In the genomic region with DNA sequence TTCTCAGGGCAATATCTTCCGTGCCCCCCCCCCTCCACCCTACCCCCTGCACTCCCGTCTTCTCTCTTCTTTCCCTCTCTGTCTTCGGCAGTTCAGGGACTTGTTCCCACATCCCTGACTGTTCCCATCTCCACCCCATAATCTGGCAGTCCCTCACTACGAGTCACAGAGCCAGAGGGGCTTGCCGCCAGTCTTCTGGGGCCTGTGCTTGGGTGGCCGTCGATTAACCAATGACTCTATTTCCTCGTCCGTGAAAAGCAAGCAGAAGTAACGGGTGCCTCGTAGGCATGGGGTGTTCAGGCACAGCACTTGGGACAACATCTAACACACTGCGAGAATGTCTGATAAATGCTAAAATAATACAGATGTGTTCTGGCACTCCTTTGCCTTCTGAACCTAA, we compare ENCODE assay signal across 14 mouse cellular contexts.
DNase-seq lines count a peak whose midpoint lies in the region; ATAC-seq and TF ChIP-seq lines count a peak whose summit lies in the region.
"Had no signal": no experiment of that assay in that cellular context is flagged by ENCODE, and none has a peak within 500 bp of the region (broad histone marks: within the 10 kb centered on the region; RNA-seq: fewer than 3 reads in every experiment).

No protein-coding gene starts in this region.

- H3K4me3 ChIP-seq in forebrain, embryonic 15.5 days, result 0 out of 2 replicates have a peak overlapping the region, but pooled peaks have one; percentile 61
- no peak overlapping the region for H3K4me3 ChIP-seq in forebrain, embryonic 10.5 days
- no peak overlapping the region for H3K4me3 ChIP-seq in liver, postnatal 0 days (ENCODE audit: low read depth, low read length)
- no peak overlapping the region for H3K4me3 ChIP-seq in liver, embryonic 11.5 days (ENCODE audit: low read depth, low read length)
- peak overlapping the region; percentile 67 for H3K4me3 ChIP-seq in heart, embryonic 13.5 days
- H3K4me3 ChIP-seq in midbrain, postnatal 0 days (ENCODE audit: low read depth, low read length), result no peak overlapping the region
- H3K4me3 ChIP-seq: forebrain, embryonic 13.5 days; lung, embryonic 15.5 days; neural tube, embryonic 12.5 days had no signal

- DNase-seq in forebrain, embryonic 10.5 days (ENCODE audit: extremely low spot score, low spot score), result no peak
- DNase-seq in liver, postnatal 0 days, result no peak
- no peak for DNase-seq in liver, embryonic 11.5 days (ENCODE audit: low spot score)
- DNase-seq in midbrain, postnatal 0 days (ENCODE audit: low spot score), result no peak
- DNase-seq in testis, postnatal 14 days (ENCODE audit: low spot score), result no peak
- DNase-seq in frontal cortex, postnatal 36 days (ENCODE audit: low spot score in 2 of 2), result no peak
- DNase-seq: cerebellum, postnatal 25 days; kidney, adult 11 months; layer of hippocampus, postnatal 36 days had no signal

- no peak for TF ChIP-seq EP300 in liver, postnatal 0 days (IDR thresholded peaks at IDR 0.05; ENCODE audit: low read depth)

- ATAC-seq in forebrain, embryonic 15.5 days (replicated peaks), result no peak
- ATAC-seq in liver, postnatal 0 days, result no peak
- no peak for ATAC-seq in liver, embryonic 11.5 days (replicated peaks; ENCODE audit: low FRiP score)
- ATAC-seq in heart, embryonic 13.5 days (ENCODE audit: extremely low read depth, insufficient number of reproducible peaks, low FRiP score, low TSS enrichment), result no peak
- no peak for ATAC-seq in midbrain, postnatal 0 days (ENCODE audit: low FRiP score)
- ATAC-seq: forebrain, embryonic 13.5 days had no signal

- no peaks in the 10 kb centered on the region for H3K9me3 ChIP-seq in forebrain, embryonic 15.5 days
- H3K9me3 ChIP-seq in forebrain, embryonic 10.5 days, result peaks cover under 1% of the 10 kb centered on the region; the same call in 1 of the 2 replicates
- no peaks in the 10 kb centered on the region for H3K9me3 ChIP-seq in liver, postnatal 0 days (ENCODE audit: low read length)
- H3K9me3 ChIP-seq in liver, embryonic 11.5 days (ENCODE audit: control insufficient read depth, low read length), result no peaks in the 10 kb centered on the region
- 0 out of 2 replicates have a peak, but pooled peaks cover 1% of the 10 kb centered on the region for H3K9me3 ChIP-seq in heart, embryonic 13.5 days
- H3K9me3 ChIP-seq in midbrain, postnatal 0 days (ENCODE audit: low read length), result no peaks in the 10 kb centered on the region
- H3K9me3 ChIP-seq: lung, embryonic 15.5 days had no signal

- no peaks in the 10 kb centered on the region for H3K27me3 ChIP-seq in forebrain, embryonic 15.5 days
- H3K27me3 ChIP-seq in forebrain, embryonic 10.5 days (ENCODE audit: poor library complexity, severe bottlenecking), result peaks cover 13% of the 10 kb centered on the region
- H3K27me3 ChIP-seq in liver, postnatal 0 days (ENCODE audit: insufficient read depth, low read length), result no peaks in the 10 kb centered on the region
- H3K27me3 ChIP-seq in liver, embryonic 11.5 days (replicated peaks; ENCODE audit: control insufficient read depth, insufficient read depth, low read length), result no peaks in the 10 kb centered on the region
- H3K27me3 ChIP-seq in heart, embryonic 13.5 days (replicated peaks), result no peaks in the 10 kb centered on the region
- no peaks in the 10 kb centered on the region for H3K27me3 ChIP-seq in midbrain, postnatal 0 days (ENCODE audit: insufficient read depth, low read length)
- H3K27me3 ChIP-seq: forebrain, embryonic 13.5 days; lung, embryonic 15.5 days; neural tube, embryonic 12.5 days had no signal

- H3K4me2 ChIP-seq in forebrain, embryonic 15.5 days (replicated peaks), result peak overlapping the region; percentile 77; the same call in 1 of the 2 replicates
- H3K4me2 ChIP-seq in liver, postnatal 0 days (ENCODE audit: low read depth, low read length), result 0 out of 2 replicates have a peak overlapping the region, but pooled peaks have one; percentile 22
- no peak overlapping the region for H3K4me2 ChIP-seq in liver, embryonic 11.5 days
- peak overlapping the region; percentile 95 for H3K4me2 ChIP-seq in heart, embryonic 13.5 days
- peak overlapping the region; percentile 70 for H3K4me2 ChIP-seq in midbrain, postnatal 0 days (ENCODE audit: low read depth, low read length, poor library complexity, severe bottlenecking)
- H3K4me2 ChIP-seq: lung, embryonic 15.5 days had no signal

- no peak overlapping the region for H3K27ac ChIP-seq in forebrain, embryonic 15.5 days (replicated peaks)
- no peak overlapping the region for H3K27ac ChIP-seq in forebrain, embryonic 10.5 days
- no peak overlapping the region for H3K27ac ChIP-seq in liver, postnatal 0 days (ENCODE audit: low read depth)
- H3K27ac ChIP-seq in liver, embryonic 11.5 days (ENCODE audit: low read depth, low read length), result no peak overlapping the region
- peak overlapping the region; percentile 51 for H3K27ac ChIP-seq in heart, embryonic 13.5 days (replicated peaks)
- H3K27ac ChIP-seq in midbrain, postnatal 0 days (ENCODE audit: low read depth, low read length), result no peak overlapping the region
- H3K27ac ChIP-seq: forebrain, embryonic 13.5 days; lung, embryonic 15.5 days; neural tube, embryonic 12.5 days had no signal

- TF ChIP-seq CTCF in liver, postnatal 0 days (IDR thresholded peaks at IDR 0.05; ENCODE audit: low read depth), result no peak
- no peak for TF ChIP-seq CTCF in midbrain, postnatal 0 days (IDR thresholded peaks at IDR 0.05)

- WGBS in forebrain, embryonic 15.5 days, result 62% methylated on average over 12 of the region's 12 CpGs
- WGBS in forebrain, embryonic 10.5 days, result 88% methylated on average over 12 of the region's 12 CpGs
- WGBS in liver, postnatal 0 days (ENCODE audit: insufficient replicate concordance), result 61% methylated on average over 12 of the region's 12 CpGs
- WGBS in liver, embryonic 11.5 days, result 71% methylated on average over 12 of the region's 12 CpGs
- 61% methylated on average over 12 of the region's 12 CpGs for WGBS in heart, embryonic 13.5 days
- WGBS in midbrain, postnatal 0 days, result 72% methylated on average over 12 of the region's 12 CpGs

- H3K4me1 ChIP-seq in forebrain, embryonic 15.5 days, result peaks cover 25% of the 10 kb centered on the region
- H3K4me1 ChIP-seq in forebrain, embryonic 10.5 days, result peaks cover 20% of the 10 kb centered on the region
- peaks cover 19% of the 10 kb centered on the region for H3K4me1 ChIP-seq in liver, postnatal 0 days (ENCODE audit: insufficient read depth)
- H3K4me1 ChIP-seq in liver, embryonic 11.5 days (replicated peaks; ENCODE audit: control insufficient read depth, insufficient read depth, low read length), result peaks cover 3% of the 10 kb centered on the region; the same call in 1 of the 2 replicates
- peaks cover 45% of the 10 kb centered on the region for H3K4me1 ChIP-seq in heart, embryonic 13.5 days
- peaks cover 17% of the 10 kb centered on the region for H3K4me1 ChIP-seq in midbrain, postnatal 0 days (ENCODE audit: insufficient read depth, low read length)

- no peak overlapping the region for H3K9ac ChIP-seq in forebrain, embryonic 15.5 days (replicated peaks)
- no peak overlapping the region for H3K9ac ChIP-seq in liver, postnatal 0 days (replicated peaks)
- no peak overlapping the region for H3K9ac ChIP-seq in liver, embryonic 11.5 days (ENCODE audit: low read depth, low read length)
- peak overlapping the region; percentile 58; the same call in 1 of the 2 replicates for H3K9ac ChIP-seq in heart, embryonic 13.5 days
- no peak overlapping the region for H3K9ac ChIP-seq in midbrain, postnatal 0 days (replicated peaks; ENCODE audit: low read length, poor library complexity, severe bottlenecking)
- H3K9ac ChIP-seq: forebrain, embryonic 13.5 days; lung, embryonic 15.5 days; neural tube, embryonic 12.5 days had no signal

- no peaks in the 10 kb centered on the region for H3K36me3 ChIP-seq in forebrain, embryonic 15.5 days
- H3K36me3 ChIP-seq in forebrain, embryonic 10.5 days (replicated peaks), result no peaks in the 10 kb centered on the region
- H3K36me3 ChIP-seq in liver, postnatal 0 days (replicated peaks; ENCODE audit: insufficient read depth, low read length), result no peaks in the 10 kb centered on the region
- no peaks in the 10 kb centered on the region for H3K36me3 ChIP-seq in liver, embryonic 11.5 days (ENCODE audit: control insufficient read depth, insufficient read depth, low read length)
- H3K36me3 ChIP-seq in heart, embryonic 13.5 days, result peaks cover 1% of the 10 kb centered on the region
- no peaks in the 10 kb centered on the region for H3K36me3 ChIP-seq in midbrain, postnatal 0 days (ENCODE audit: insufficient read depth, low read length)
- H3K36me3 ChIP-seq: lung, embryonic 15.5 days; neural tube, embryonic 12.5 days had no signal

Comparison
In these comparisons a context has a peak if more than half of its experiments do, and no peak if none do; other contexts are left out.
1. H3K4me3 ChIP-seq: peak in forebrain, embryonic 15.5 days (single experiment) and heart, embryonic 13.5 days (single experiment); none in forebrain, embryonic 10.5 days (single experiment), liver, postnatal 0 days (single experiment), liver, embryonic 11.5 days (single experiment) and midbrain, postnatal 0 days (single experiment).